Mouse (Mus musculus) adrenal gland, adult 18-20 months (tissue): ENCODE measurements around the gene Kazn. TPM values are rescaled to one million over a fixed set of nuclear protein-coding genes. Genes with fewer than 3 reads are reported as not detected.
A peak's percentile ranks its signal among the peaks of the same experiment; 100 is the strongest.

Experiments
- DNase-seq, 2 experiments: peaks; one replicate each; pipeline ENCODE4 v3.0.0; 2021 to 2022; ENCODE audit warnings: low spot score in 2 of 2
- total RNA-seq, 2 experiments: library from RNA; stranded (reverse); gene quantifications; 1 replicate in 1 of 2; 2 replicates in 1 of 2; pipeline ENCODE4 v1.2.3; 2021

Gene Kazn
- total RNA-seq, 2 experiments from 2014 or later: 11.1 to 18.6 TPM

- peak in 1 of 2 experiments; percentile 41 for DNase-seq
Measured at GRCm38 (mm10) chr4:142242750-142243383, 3.7 kb upstream of the Kazn start.

- no peak for DNase-seq
Measured at GRCm38 (mm10) chr4:142242164-142242563, 3.0 kb upstream of the Kazn start.

GRCm38 (mm10) chr4:142240874-142241273, 1.7 kb upstream of the Kazn start:
- no peak for DNase-seq

GRCm38 (mm10) chr4:142238486-142239239, 538 bp downstream of the Kazn start:
- peak; percentile 68 to 69 for DNase-seq

- DNase-seq: peak in 1 of 2 experiments; percentile 36
Measured at GRCm38 (mm10) chr4:142238041-142238440, 1.2 kb downstream of the Kazn start.

- DNase-seq: no peak
Measured at GRCm38 (mm10) chr4:142236681-142237080, 2.5 kb downstream of the Kazn start.

- DNase-seq: no peak
Measured at GRCm38 (mm10) chr4:142235426-142235825, 3.8 kb downstream of the Kazn start.

- DNase-seq: no peak
Measured at GRCm38 (mm10) chr4:142234828-142235227, 4.4 kb downstream of the Kazn start.

- no peak for DNase-seq
Measured at GRCm38 (mm10) chr4:142228821-142229575, 10.2 kb downstream of the Kazn start.

GRCm38 (mm10) chr4:142223898-142224645, 15.1 kb downstream of the Kazn start:
- DNase-seq: no peak

- DNase-seq: no peak
Measured at GRCm38 (mm10) chr4:142222385-142222784, 16.8 kb downstream of the Kazn start.

GRCm38 (mm10) chr4:142221757-142222072, 17.5 kb downstream of the Kazn start:
- DNase-seq: no peak

- no peak for DNase-seq
Measured at GRCm38 (mm10) chr4:142221025-142221756, 18.0 kb downstream of the Kazn start.

- DNase-seq: no peak
Measured at GRCm38 (mm10) chr4:142218997-142219396, 20.2 kb downstream of the Kazn start.

GRCm38 (mm10) chr4:142217048-142217447, 22.2 kb downstream of the Kazn start:
- DNase-seq: no peak

GRCm38 (mm10) chr4:142215760-142216159, 23.4 kb downstream of the Kazn start:
- DNase-seq: no peak

GRCm38 (mm10) chr4:142214532-142214931, 24.7 kb downstream of the Kazn start:
- no peak for DNase-seq

GRCm38 (mm10) chr4:142212425-142212824, 26.8 kb downstream of the Kazn start:
- no peak for DNase-seq

- no peak for DNase-seq
Measured at GRCm38 (mm10) chr4:142209884-142210283, 29.3 kb downstream of the Kazn start.

- no peak for DNase-seq
Measured at GRCm38 (mm10) chr4:142209476-142209875, 29.7 kb downstream of the Kazn start.

GRCm38 (mm10) chr4:142205693-142206092, 33.5 kb downstream of the Kazn start:
- DNase-seq: no peak
